Mouse (Mus musculus) kidney, postnatal 10 days (tissue): ENCODE results near the gene Spata18.

Experiments used
- DNase-seq: peaks from one replicate; pipeline ENCODE4 v3.0.0; 2021; ENCODE audit warnings: mixed read lengths

Gene Spata18

DNA sequence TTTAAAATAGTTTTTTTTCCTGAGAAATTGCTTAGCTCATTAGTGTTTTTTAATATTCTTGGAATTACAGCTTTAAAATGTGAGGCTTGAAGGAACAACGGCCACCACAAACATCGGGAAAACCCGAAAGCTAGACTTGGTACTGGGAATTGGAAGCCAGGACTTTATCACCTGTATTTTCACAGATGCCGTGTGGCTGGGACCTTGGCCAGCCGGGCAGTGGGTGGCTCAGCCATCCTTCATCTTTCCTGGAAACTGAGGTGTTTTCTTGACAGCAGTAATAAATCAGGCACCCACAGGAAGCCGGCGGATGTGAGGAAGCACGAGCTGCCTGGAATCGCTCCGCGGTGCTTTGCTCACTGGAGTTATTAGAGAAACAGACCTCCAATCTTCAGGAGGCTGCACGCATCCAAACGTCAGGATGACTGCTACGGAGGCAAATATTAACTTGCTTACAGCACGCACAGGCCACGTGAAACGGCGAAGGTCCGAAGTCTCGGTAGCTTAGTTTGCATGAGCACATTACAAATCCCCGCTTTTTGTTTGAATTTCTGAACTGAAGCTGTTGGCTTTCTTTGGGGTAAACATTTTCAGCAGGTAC lies 70.6 kb downstream of the Spata18 start:
- DNase-seq: peak; percentile 46

DNA sequence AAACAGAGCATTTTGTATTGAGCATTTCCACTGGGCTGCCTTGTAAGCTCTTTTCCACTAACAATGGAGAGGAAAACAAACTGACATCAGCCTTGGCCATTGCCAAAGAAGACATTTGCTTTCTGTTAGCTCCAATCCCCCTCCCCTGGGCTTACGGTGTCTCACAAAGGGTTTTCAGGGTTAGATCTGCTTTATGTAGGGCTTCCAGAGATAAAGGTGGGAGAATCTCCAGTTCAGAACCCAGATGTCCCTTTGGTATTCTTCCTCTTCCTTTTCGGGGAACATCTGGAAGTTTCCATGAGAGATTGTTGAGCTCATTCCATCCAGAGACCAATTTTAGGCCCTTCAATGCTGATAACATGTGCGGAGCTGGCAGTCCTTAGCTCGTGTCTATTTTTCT lies 74.8 kb downstream of the Spata18 start:
- no peak for DNase-seq

DNA sequence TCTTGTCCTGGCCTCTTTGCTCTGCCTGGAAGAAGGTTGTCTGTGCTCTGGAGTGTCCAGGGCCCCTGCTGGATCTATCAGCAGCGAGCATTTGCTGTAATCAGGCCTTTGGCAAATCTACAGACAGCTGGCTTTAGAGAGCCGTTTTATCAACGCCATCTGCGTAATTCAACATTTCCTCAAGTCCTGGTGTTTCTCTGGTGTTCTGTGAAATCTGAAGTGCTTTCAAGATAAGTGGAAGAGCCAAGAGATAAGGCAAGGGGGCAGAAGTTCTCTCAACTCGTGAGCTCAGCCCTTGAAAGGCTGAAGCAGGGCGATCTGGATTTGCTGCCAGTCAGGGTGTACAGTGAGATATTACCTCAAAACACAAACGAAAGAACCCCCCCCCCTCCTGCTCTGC lies 77.5 kb downstream of the Spata18 start:
- peak; percentile 20 for DNase-seq
